Mouse (Mus musculus): ENCODE measurements at regions not wholly inside any gene's neighbourhood (a gene's known extent, or its start where the extent isn't known, plus 50 kb on each side); places are given as distances from the start of the nearest gene placed in this dataset.
A peak's percentile ranks its signal among the peaks of the same experiment; 100 is the strongest.

- Histone ChIP-seq H3K27ac (replicated peaks; ENCODE audit: low read depth, low read length) (no peak overlapping the region), H3K4me3 (replicated peaks; ENCODE audit: low read depth, low read length) (no peak overlapping the region), H3K36me3 (ENCODE audit: control insufficient read depth, insufficient read depth, low read length) (no peaks in the 10 kb centered on the region), H3K27me3 (ENCODE audit: control insufficient read depth, insufficient read depth, low read length) (no peaks in the 10 kb centered on the region), H3K9ac (replicated peaks; ENCODE audit: low read length) (no peak overlapping the region), H3K4me1 (ENCODE audit: control insufficient read depth, insufficient read depth, low read length) (peaks cover 3% of the 10 kb centered on the region; the same call in 1 of the 2 replicates), H3K9me3 (ENCODE audit: control insufficient read depth, low read length) (no peaks in the 10 kb centered on the region), H3K4me2 (ENCODE audit: low read length) (no peak overlapping the region)
- WGBS = 77% methylated on average over 6 of the region's 6 CpGs
- ATAC-seq (ENCODE audit: low FRiP score, low TSS enrichment) = no peak
- DNase-seq = no peak
Observed at GRCm38 (mm10) chr3:148728513-148729241, 261.7 kb downstream of the Adgrl2 start.

GRCm38 (mm10) chr3:148726596-148727331, 263.6 kb downstream of the Adgrl2 start:
- no peak for DNase-seq
- H3K4me2 ChIP-seq (ENCODE audit: low read length) = no peak overlapping the region
- no peaks in the 10 kb centered on the region for H3K9me3 ChIP-seq (ENCODE audit: control insufficient read depth, low read length)
- H3K27me3 ChIP-seq (ENCODE audit: control insufficient read depth, insufficient read depth, low read length) = no peaks in the 10 kb centered on the region
- H3K4me3 ChIP-seq (replicated peaks; ENCODE audit: low read depth, low read length) = no peak overlapping the region
- no peaks in the 10 kb centered on the region for H3K36me3 ChIP-seq (ENCODE audit: control insufficient read depth, insufficient read depth, low read length)
- H3K4me1 ChIP-seq (ENCODE audit: control insufficient read depth, insufficient read depth, low read length) = no peaks in the 10 kb centered on the region
- no peak for ATAC-seq (ENCODE audit: low FRiP score, low TSS enrichment)
- 47% methylated on average over 10 of the region's 10 CpGs for WGBS
- no peak overlapping the region for H3K27ac ChIP-seq (replicated peaks; ENCODE audit: low read depth, low read length)
- H3K9ac ChIP-seq (replicated peaks; ENCODE audit: low read length) = no peak overlapping the region

- no peak for ATAC-seq (ENCODE audit: low FRiP score, low TSS enrichment)
- Histone ChIP-seq H3K4me2 (ENCODE audit: low read length) (no peak overlapping the region), H3K4me3 (replicated peaks; ENCODE audit: low read depth, low read length) (no peak overlapping the region), H3K27me3 (ENCODE audit: control insufficient read depth, insufficient read depth, low read length) (no peaks in the 10 kb centered on the region), H3K9ac (replicated peaks; ENCODE audit: low read length) (no peak overlapping the region), H3K27ac (replicated peaks; ENCODE audit: low read depth, low read length) (no peak overlapping the region), H3K9me3 (ENCODE audit: control insufficient read depth, low read length) (no peaks in the 10 kb centered on the region), H3K4me1 (ENCODE audit: control insufficient read depth, insufficient read depth, low read length) (no peaks in the 10 kb centered on the region), H3K36me3 (ENCODE audit: control insufficient read depth, insufficient read depth, low read length) (no peaks in the 10 kb centered on the region)
- 87% methylated on average over 7 of the region's 7 CpGs for WGBS
- no peak for DNase-seq
Observed at GRCm38 (mm10) chr3:148696555-148696954, 293.8 kb downstream of the Adgrl2 start.

GRCm38 (mm10) chr3:148695453-148695852, 294.9 kb downstream of the Adgrl2 start:
- Histone ChIP-seq H3K27ac (replicated peaks; ENCODE audit: low read depth, low read length) (no peak overlapping the region), H3K9ac (replicated peaks; ENCODE audit: low read length) (no peak overlapping the region), H3K4me3 (replicated peaks; ENCODE audit: low read depth, low read length) (no peak overlapping the region), H3K36me3 (ENCODE audit: control insufficient read depth, insufficient read depth, low read length) (no peaks in the 10 kb centered on the region), H3K4me2 (ENCODE audit: low read length) (no peak overlapping the region), H3K4me1 (ENCODE audit: control insufficient read depth, insufficient read depth, low read length) (no peaks in the 10 kb centered on the region), H3K27me3 (ENCODE audit: control insufficient read depth, insufficient read depth, low read length) (no peaks in the 10 kb centered on the region), H3K9me3 (ENCODE audit: control insufficient read depth, low read length) (no peaks in the 10 kb centered on the region)
- WGBS = 91% methylated on average over 6 of the region's 6 CpGs
- ATAC-seq (ENCODE audit: low FRiP score, low TSS enrichment) (no peak), DNase-seq (no peak)

GRCm38 (mm10) chr3:148683181-148683580, 307.2 kb downstream of the Adgrl2 start:
- H3K9ac ChIP-seq (replicated peaks; ENCODE audit: low read length) = no peak overlapping the region
- DNase-seq (peak; percentile 59), ATAC-seq (ENCODE audit: low FRiP score, low TSS enrichment) (no peak)
- H3K27ac ChIP-seq (replicated peaks; ENCODE audit: low read depth, low read length) = no peak overlapping the region
- no peaks in the 10 kb centered on the region for H3K27me3 ChIP-seq (ENCODE audit: control insufficient read depth, insufficient read depth, low read length)
- no peak overlapping the region for H3K4me2 ChIP-seq (ENCODE audit: low read length)
- no peaks in the 10 kb centered on the region for H3K4me1 ChIP-seq (ENCODE audit: control insufficient read depth, insufficient read depth, low read length)
- H3K36me3 ChIP-seq (ENCODE audit: control insufficient read depth, insufficient read depth, low read length) = no peaks in the 10 kb centered on the region
- H3K4me3 ChIP-seq (replicated peaks; ENCODE audit: low read depth, low read length) = no peak overlapping the region
- H3K9me3 ChIP-seq (ENCODE audit: control insufficient read depth, low read length) = no peaks in the 10 kb centered on the region

- Histone ChIP-seq H3K27me3 (ENCODE audit: control insufficient read depth, insufficient read depth, low read length) (no peaks in the 10 kb centered on the region), H3K4me2 (ENCODE audit: low read length) (no peak overlapping the region), H3K9ac (replicated peaks; ENCODE audit: low read length) (no peak overlapping the region), H3K4me3 (replicated peaks; ENCODE audit: low read depth, low read length) (no peak overlapping the region), H3K9me3 (ENCODE audit: control insufficient read depth, low read length) (no peaks in the 10 kb centered on the region), H3K4me1 (ENCODE audit: control insufficient read depth, insufficient read depth, low read length) (no peaks in the 10 kb centered on the region), H3K27ac (replicated peaks; ENCODE audit: low read depth, low read length) (no peak overlapping the region), H3K36me3 (ENCODE audit: control insufficient read depth, insufficient read depth, low read length) (no peaks in the 10 kb centered on the region)
- WGBS = 89% methylated on average over 6 of the region's 6 CpGs
- ATAC-seq (ENCODE audit: low FRiP score, low TSS enrichment) (no peak), DNase-seq (no peak)
Observed at GRCm38 (mm10) chr3:148682445-148682994, 307.8 kb downstream of the Adgrl2 start.

GRCm38 (mm10) chr3:148681186-148681585, 309.2 kb downstream of the Adgrl2 start:
- no peaks in the 10 kb centered on the region for H3K4me1 ChIP-seq (ENCODE audit: control insufficient read depth, insufficient read depth, low read length)
- WGBS = 86% methylated on average over 2 of the region's 2 CpGs
- DNase-seq = no peak

GRCm38 (mm10) chr3:148680737-148681136, 309.6 kb downstream of the Adgrl2 start:
- no peaks in the 10 kb centered on the region for H3K27me3 ChIP-seq (ENCODE audit: control insufficient read depth, insufficient read depth, low read length)
- DNase-seq (no peak), ATAC-seq (ENCODE audit: low FRiP score, low TSS enrichment) (no peak)
- H3K9ac ChIP-seq (replicated peaks; ENCODE audit: low read length) = no peak overlapping the region
- WGBS = 81% methylated on average over 8 of the region's 8 CpGs
- no peak overlapping the region for H3K4me2 ChIP-seq (ENCODE audit: low read length)
- H3K9me3 ChIP-seq (ENCODE audit: control insufficient read depth, low read length) = no peaks in the 10 kb centered on the region
- H3K36me3 ChIP-seq (ENCODE audit: control insufficient read depth, insufficient read depth, low read length) = no peaks in the 10 kb centered on the region
- no peak overlapping the region for H3K27ac ChIP-seq (replicated peaks; ENCODE audit: low read depth, low read length)
- H3K4me3 ChIP-seq (replicated peaks; ENCODE audit: low read depth, low read length) = no peak overlapping the region
- H3K4me1 ChIP-seq (ENCODE audit: control insufficient read depth, insufficient read depth, low read length) = no peaks in the 10 kb centered on the region

More at GRCm38 (mm10) chr3:148681186-148681585, 309.2 kb downstream of the Adgrl2 start:
- Histone ChIP-seq H3K9ac (replicated peaks; ENCODE audit: low read length) (no peak overlapping the region), H3K36me3 (ENCODE audit: control insufficient read depth, insufficient read depth, low read length) (no peaks in the 10 kb centered on the region), H3K4me3 (replicated peaks; ENCODE audit: low read depth, low read length) (no peak overlapping the region), H3K27ac (replicated peaks; ENCODE audit: low read depth, low read length) (no peak overlapping the region), H3K4me2 (ENCODE audit: low read length) (no peak overlapping the region), H3K9me3 (ENCODE audit: control insufficient read depth, low read length) (no peaks in the 10 kb centered on the region), H3K27me3 (ENCODE audit: control insufficient read depth, insufficient read depth, low read length) (no peaks in the 10 kb centered on the region)
- ATAC-seq (ENCODE audit: low FRiP score, low TSS enrichment) = no peak
